Mouse (Mus musculus): ENCODE results near the gene Clic3. TPM values are rescaled to one million over a fixed set of nuclear protein-coding genes. Genes with fewer than 3 reads are reported as not detected.
A peak's percentile ranks its signal among the peaks of the same experiment; 100 is the strongest.

Clic3 gene
- polyA plus RNA-seq, 1 experiment from 2014 or later = 0.25 TPM

DNA sequence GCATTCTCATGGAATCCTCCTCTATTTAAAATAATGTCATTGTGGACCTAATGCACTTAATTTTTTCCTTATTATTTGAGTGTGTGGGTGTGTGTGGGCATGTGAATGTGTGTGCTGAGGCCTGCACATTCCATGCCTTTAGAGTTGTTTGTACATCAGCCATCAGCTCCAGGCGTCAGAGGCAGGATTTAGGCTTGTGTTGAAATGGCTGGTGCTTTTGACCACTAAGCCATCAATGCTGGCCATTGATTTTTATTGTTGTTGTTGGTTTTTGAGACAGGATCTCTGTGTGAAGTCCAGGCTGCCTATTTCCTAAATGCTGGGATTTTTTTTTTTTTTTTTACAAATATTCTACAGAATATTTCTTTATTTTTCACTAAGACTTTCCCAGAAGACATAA is 3.7 kb upstream of the Clic3 start:
- 32% methylated on average over 1 of the region's 1 CpGs for WGBS (ENCODE audit: insufficient replicate concordance)
- no peak for ATAC-seq (ENCODE audit: low read depth)
- no peak overlapping the region for H3K4me2 ChIP-seq
- no peaks in the 10 kb centered on the region for H3K27me3 ChIP-seq
- DNase-seq = no peak
- no peak overlapping the region for H3K27ac ChIP-seq
- no peaks in the 10 kb centered on the region for H3K9me3 ChIP-seq (replicated peaks)
- H3K4me3 ChIP-seq (replicated peaks) = no peak overlapping the region
- H3K4me1 ChIP-seq (replicated peaks) = peaks cover 12% of the 10 kb centered on the region
- no peak overlapping the region for H3K9ac ChIP-seq
- H3K36me3 ChIP-seq = no peaks in the 10 kb centered on the region; the same call in 1 of the 2 replicates

DNA sequence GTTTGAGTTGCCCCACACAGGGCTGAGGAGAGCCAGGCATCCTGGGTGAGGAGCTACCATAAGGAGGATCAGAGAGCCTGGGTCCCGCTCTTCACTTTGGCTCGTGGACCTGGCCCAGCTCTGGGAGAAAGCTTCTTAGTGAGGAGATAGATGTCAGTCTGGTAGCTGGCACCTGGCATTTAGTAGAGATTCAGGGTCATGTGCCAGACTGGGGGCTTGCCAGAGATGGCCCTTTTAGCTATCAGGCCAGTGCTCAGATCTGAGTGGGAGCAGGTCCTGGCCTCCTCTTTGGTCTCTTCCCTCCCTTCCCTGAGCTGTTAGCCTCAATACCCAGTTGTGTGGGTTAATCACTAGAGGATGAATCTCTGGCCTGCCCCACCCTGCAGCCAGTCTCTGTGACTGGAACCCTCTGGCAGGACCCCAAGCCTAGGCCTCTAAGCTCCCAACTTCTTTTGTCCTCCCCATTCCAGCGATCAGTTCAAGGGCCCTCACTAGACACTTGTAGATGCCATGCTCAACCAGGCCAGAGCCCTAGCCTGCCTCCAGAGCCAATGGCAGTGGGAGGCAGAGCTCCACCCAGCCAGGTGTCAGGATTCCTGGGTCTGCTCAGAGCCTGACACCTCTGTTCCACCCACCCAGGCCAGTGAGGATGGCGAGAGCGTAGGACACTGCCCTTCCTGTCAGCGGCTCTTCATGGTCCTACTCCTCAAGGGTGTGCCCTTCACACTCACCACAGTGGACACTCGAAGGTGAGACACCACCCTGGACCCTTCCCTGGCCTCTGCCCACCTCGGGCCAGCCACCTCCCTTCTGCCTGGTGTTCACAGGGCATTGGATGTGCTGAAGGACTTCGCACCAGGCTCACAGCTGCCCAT is 621 bp downstream of the Clic3 start:
- WGBS (ENCODE audit: insufficient replicate concordance) = 73% methylated on average over 9 of the region's 9 CpGs
- Histone ChIP-seq H3K36me3 (peaks cover 5% of the 10 kb centered on the region), H3K4me3 (replicated peaks) (no peak overlapping the region), H3K4me1 (replicated peaks) (peaks cover 40% of the 10 kb centered on the region), H3K4me2 (no peak overlapping the region), H3K27ac (no peak overlapping the region), H3K9ac (no peak overlapping the region), H3K27me3 (no peaks in the 10 kb centered on the region), H3K9me3 (replicated peaks) (no peaks in the 10 kb centered on the region)
- ATAC-seq (ENCODE audit: low read depth) (no peak), DNase-seq (no peak)

DNA sequence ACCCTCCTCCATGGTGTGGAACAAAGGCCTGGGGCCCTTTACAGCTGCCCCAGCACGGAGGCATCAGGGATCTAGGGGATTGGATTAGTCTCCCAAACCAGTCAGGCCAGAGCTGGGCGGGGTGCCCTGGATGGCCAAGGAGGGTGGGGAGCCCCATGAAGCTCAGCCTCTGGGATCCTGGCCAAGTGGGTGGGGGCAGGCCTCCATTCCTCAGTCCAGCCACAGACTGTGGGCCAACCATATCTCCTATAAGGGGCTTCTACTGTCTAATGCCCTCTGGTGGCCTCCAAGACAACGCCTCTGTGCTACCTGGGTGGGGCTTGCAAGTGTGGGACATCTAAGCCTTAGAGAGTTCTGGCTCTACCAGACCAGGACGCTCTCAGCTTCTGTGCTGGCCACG is 2.3 kb downstream of the Clic3 start:
- Histone ChIP-seq H3K9ac (no peak overlapping the region), H3K36me3 (peaks cover 5% of the 10 kb centered on the region), H3K4me1 (replicated peaks) (peaks cover 40% of the 10 kb centered on the region), H3K4me3 (replicated peaks) (no peak overlapping the region), H3K9me3 (replicated peaks) (no peaks in the 10 kb centered on the region), H3K27ac (no peak overlapping the region), H3K4me2 (no peak overlapping the region), H3K27me3 (no peaks in the 10 kb centered on the region)
- WGBS (ENCODE audit: insufficient replicate concordance) = 75% methylated on average over 5 of the region's 5 CpGs
- ATAC-seq (ENCODE audit: low read depth) = no peak
- DNase-seq = no peak

DNA sequence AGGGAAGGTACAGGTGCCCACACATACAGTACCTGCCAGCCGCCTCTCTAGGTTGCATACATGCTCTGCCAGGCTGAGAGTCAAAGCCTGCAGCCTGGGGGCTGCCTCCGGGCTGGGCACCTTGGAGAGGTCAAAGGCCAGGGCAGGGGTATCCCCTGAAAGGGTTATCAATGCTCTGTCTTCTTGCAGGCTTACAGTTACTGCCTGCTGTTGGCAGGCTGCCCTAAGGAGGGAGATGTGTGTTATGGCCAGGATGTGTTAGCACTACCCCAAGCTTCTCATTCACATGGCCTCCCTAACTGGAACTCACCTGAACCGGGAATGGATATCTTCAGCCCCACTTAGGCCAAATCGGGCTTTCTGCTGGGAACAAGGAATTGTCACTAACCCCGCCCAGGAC is 3.5 kb downstream of the Clic3 start:
- H3K27me3 ChIP-seq = no peaks in the 10 kb centered on the region
- DNase-seq (no peak), ATAC-seq (ENCODE audit: low read depth) (no peak)
- H3K9me3 ChIP-seq (replicated peaks) = no peaks in the 10 kb centered on the region
- peak overlapping the region; percentile 89 for H3K27ac ChIP-seq
- H3K4me1 ChIP-seq (replicated peaks) = peaks cover 45% of the 10 kb centered on the region
- peak overlapping the region; percentile 96 for H3K4me2 ChIP-seq
- H3K9ac ChIP-seq = peak overlapping the region; percentile 85
- H3K36me3 ChIP-seq = peaks cover 5% of the 10 kb centered on the region
- peak overlapping the region; percentile 78 for H3K4me3 ChIP-seq (replicated peaks)
- 39% methylated on average over 5 of the region's 5 CpGs for WGBS (ENCODE audit: insufficient replicate concordance)

- H3K9me3 ChIP-seq (replicated peaks) = no peaks in the 10 kb centered on the region
- under 1% methylated on average over 48 of the region's 48 CpGs for WGBS (ENCODE audit: insufficient replicate concordance)
These were observed 4.1 kb downstream of the Clic3 start, which contains the start of gene Paxx for GRCm38 (mm10) chr2:25460551-25461309. Gene Paxx (minus strand): TSS chr2:25461094.

GRCm38 (mm10) chr2:25461407-25461806 is 4.8 kb downstream of the Clic3 start:
- peaks cover 50% of the 10 kb centered on the region for H3K4me1 ChIP-seq (replicated peaks)
- peak overlapping the region; percentile 28; the same call in 1 of the 2 replicates for H3K9ac ChIP-seq
- H3K4me2 ChIP-seq = peak overlapping the region; percentile 96
- H3K4me3 ChIP-seq (replicated peaks) = peak overlapping the region; percentile 78
- H3K9me3 ChIP-seq (replicated peaks) = no peaks in the 10 kb centered on the region
- ATAC-seq (ENCODE audit: low read depth) (no peak), DNase-seq (no peak)
- no peaks in the 10 kb centered on the region for H3K27me3 ChIP-seq
- H3K27ac ChIP-seq = peak overlapping the region; percentile 79
- H3K36me3 ChIP-seq = peaks cover 5% of the 10 kb centered on the region
- 19% methylated on average over 3 of the region's 3 CpGs for whole genome bisulfite sequencing (ENCODE audit: insufficient replicate concordance)

More at GRCm38 (mm10) chr2:25460551-25461309, 4.1 kb downstream of the Clic3 start, which contains the start of gene Paxx:
- Histone ChIP-seq H3K27ac (peak within 1 kb of the TSS; percentile 89), H3K36me3 (peaks cover 5% of the 10 kb centered on the region), H3K4me2 (peak within 1 kb of the TSS; percentile 96), H3K4me1 (replicated peaks) (peaks cover 51% of the 10 kb centered on the region), H3K9ac (peak within 1 kb of the TSS; percentile 85), H3K4me3 (replicated peaks) (peak within 1 kb of the TSS; percentile 78), H3K27me3 (no peaks in the 10 kb centered on the region)
- ATAC-seq (ENCODE audit: low read depth) (peak; percentile 88), DNase-seq (peak; percentile 88)

- H3K4me3 ChIP-seq (replicated peaks) = no peak overlapping the region
- H3K27me3 ChIP-seq = no peaks in the 10 kb centered on the region
- WGBS (ENCODE audit: insufficient replicate concordance) = 67% methylated on average over 3 of the region's 3 CpGs
These were observed 7.0 kb downstream of the Clic3 start for GRCm38 (mm10) chr2:25463630-25464029.

DNA sequence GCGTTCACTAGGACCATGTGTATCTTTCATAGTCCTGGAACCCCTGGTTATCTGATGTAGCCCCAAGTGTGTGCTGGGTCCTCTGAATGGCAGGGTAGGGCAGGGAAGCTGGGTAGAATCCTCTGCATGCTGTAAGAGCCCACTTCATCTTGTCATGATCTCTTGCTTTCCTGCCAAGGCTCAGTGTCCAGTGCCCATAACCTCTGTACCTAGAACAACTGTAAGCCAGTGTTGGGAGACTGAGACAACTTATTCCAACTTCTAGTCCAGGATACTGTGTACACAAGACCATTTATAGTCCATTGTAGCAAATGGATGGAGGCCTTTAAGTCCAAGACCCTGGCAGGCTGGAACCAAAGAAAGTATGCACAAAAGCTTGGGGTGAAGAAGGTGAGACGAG is 8.6 kb downstream of the Clic3 start:
- 40% methylated on average over 2 of the region's 2 CpGs for WGBS (ENCODE audit: insufficient replicate concordance)
- no peaks in the 10 kb centered on the region for H3K27me3 ChIP-seq
- DNase-seq = no peak
- ATAC-seq (ENCODE audit: low read depth) = no peak
- no peaks in the 10 kb centered on the region for H3K9me3 ChIP-seq (replicated peaks)
- peak overlapping the region; percentile 12; the same call in 1 of the 2 replicates for H3K4me2 ChIP-seq
- H3K36me3 ChIP-seq = no peaks in the 10 kb centered on the region
- no peak overlapping the region for H3K4me3 ChIP-seq (replicated peaks)
- peaks cover 26% of the 10 kb centered on the region for H3K4me1 ChIP-seq (replicated peaks)
- H3K27ac ChIP-seq = peak overlapping the region; percentile 18
- H3K9ac ChIP-seq = no peak overlapping the region

More at GRCm38 (mm10) chr2:25463630-25464029, 7.0 kb downstream of the Clic3 start:
- no peak for DNase-seq
- no peak overlapping the region for H3K27ac ChIP-seq
- H3K4me1 ChIP-seq (replicated peaks) = peaks cover 42% of the 10 kb centered on the region
- no peaks in the 10 kb centered on the region for H3K36me3 ChIP-seq
- no peaks in the 10 kb centered on the region for H3K9me3 ChIP-seq (replicated peaks)
- no peak overlapping the region for H3K9ac ChIP-seq
- ATAC-seq (ENCODE audit: low read depth) = no peak
- H3K4me2 ChIP-seq = no peak overlapping the region

DNA sequence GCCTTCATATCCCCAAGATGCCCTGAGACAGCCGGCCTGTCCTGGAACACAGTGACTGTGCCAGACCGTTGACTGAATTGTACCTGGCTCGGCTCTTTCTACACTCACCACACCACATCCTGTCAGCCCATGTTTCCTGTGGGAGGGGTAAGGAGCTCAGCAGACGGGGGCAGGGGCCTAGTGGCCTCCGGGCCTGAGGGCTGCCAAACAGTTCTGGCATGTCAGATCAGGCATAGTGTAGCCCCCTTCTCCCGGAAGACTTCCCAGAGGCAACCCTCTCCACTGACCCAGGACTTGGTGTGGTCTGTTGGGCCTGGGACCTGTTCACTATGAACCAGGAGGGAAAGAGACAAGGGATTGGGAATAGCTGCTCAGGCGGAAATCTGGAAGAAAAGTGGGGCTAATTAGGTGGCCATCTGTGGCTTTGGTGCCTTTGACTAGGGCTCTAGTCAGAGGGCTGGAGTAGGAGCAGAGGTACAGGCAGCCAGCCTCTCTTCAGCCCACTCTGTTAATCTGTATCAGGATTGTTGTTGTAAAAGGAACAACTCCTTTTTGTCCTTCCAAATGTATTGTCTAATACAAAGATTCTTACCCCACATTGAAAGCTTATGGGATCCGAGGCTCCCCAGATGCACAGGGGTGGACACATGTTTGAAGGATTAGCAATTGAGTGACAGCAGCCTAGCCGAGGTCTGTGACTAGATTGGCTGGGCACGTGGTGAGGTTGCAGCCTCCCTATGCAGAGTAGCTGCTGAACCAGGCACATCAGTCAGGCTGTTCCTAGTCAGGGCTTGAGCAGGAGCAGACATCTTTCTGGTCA is 9.4 kb downstream of the Clic3 start:
- H3K9ac ChIP-seq = no peak overlapping the region
- no peak for DNase-seq
- no peaks in the 10 kb centered on the region for H3K9me3 ChIP-seq (replicated peaks)
- H3K4me2 ChIP-seq = peak overlapping the region; percentile 12; the same call in 1 of the 2 replicates
- H3K4me3 ChIP-seq (replicated peaks) = no peak overlapping the region
- H3K36me3 ChIP-seq = no peaks in the 10 kb centered on the region
- no peak for ATAC-seq (ENCODE audit: low read depth)
- no peak overlapping the region for H3K27ac ChIP-seq
- WGBS (ENCODE audit: insufficient replicate concordance) = 15% methylated on average over 10 of the region's 10 CpGs
- no peaks in the 10 kb centered on the region for H3K27me3 ChIP-seq
- peaks cover 22% of the 10 kb centered on the region for H3K4me1 ChIP-seq (replicated peaks)

DNA sequence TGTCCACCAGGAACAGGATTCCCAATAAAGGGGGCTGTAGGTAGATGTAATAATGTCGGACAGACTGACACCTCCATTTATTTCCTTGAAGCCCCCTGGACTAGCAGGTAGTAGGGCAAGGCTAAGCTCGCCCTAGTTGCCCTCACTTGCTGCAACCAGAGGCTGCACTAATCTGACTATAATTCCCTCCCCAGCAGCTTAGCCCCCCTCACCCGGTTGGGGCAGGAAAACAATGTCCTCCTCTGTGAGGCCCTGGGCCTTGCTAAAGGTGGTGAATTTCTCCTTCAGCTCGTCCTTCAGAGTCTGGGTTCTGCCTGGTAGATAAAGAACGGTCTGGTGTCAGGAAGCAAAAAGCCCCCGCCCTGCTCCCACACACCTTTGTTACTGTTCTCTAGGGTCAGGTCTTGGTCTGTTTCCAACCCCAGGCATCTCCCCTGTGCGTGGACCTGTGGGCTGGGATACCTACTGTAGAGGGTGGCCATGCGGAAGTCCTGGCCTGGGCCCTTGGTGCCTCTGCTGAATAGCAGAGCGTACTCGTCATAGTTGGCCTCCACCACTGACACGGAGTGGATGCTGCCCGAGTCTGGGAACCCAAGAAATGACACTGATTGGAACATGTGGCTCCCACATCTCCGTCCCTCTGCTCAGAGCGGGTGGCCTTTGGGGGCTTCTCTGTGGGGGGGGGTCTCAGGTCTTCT is 11.1 kb downstream of the Clic3 start:
- Histone ChIP-seq H3K4me2 (no peak overlapping the region), H3K9ac (no peak overlapping the region), H3K9me3 (replicated peaks) (no peaks in the 10 kb centered on the region), H3K4me1 (replicated peaks) (peaks cover 13% of the 10 kb centered on the region), H3K36me3 (no peaks in the 10 kb centered on the region), H3K27ac (no peak overlapping the region), H3K4me3 (replicated peaks) (no peak overlapping the region), H3K27me3 (no peaks in the 10 kb centered on the region)
- 61% methylated on average over 14 of the region's 14 CpGs for WGBS (ENCODE audit: insufficient replicate concordance)
- DNase-seq = no peak
- no peak for ATAC-seq (ENCODE audit: low read depth)

All from liver, embryonic 13.5 days (tissue).